Mouse (Mus musculus) midbrain, embryonic 14.5 days (tissue): ENCODE results near the gene Snapc4. TPM values are rescaled to one million over a fixed set of nuclear protein-coding genes. Genes with fewer than 3 reads are reported as not detected.

Source experiments
- ATAC-seq: fragments of 200-750 bp; cut with Nextera tagmentation; 2 replicates; pipeline ENCODE4 v1.8.0; 2017; ENCODE audit warnings: moderate number of reproducible peaks, moderate library complexity; ENCODE audit not compliant: low FRiP score, low TSS enrichment
- DNase-seq: peaks from one replicate; pipeline ENCODE4 v3.0.0-alpha.2; 2015
- H3K27ac ChIP-seq: fragments of 300-500 bp; sonication (generic); replicated peaks from 2 replicates; pipeline ENCODE4 v1.5.1; 2014; ENCODE audit warnings: mild to moderate bottlenecking, low read depth, low read length, moderate library complexity
- H3K27me3 ChIP-seq: fragments of 300-500 bp; sonication (generic); 2 replicates; pipeline ENCODE4 v1.6.1; 2014; ENCODE audit warnings: low read length, control low read depth, mixed read lengths; ENCODE audit not compliant: control insufficient read depth, insufficient read depth
- H3K36me3 ChIP-seq: fragments of 300-500 bp; sonication (generic); 2 replicates; pipeline ENCODE4 v1.6.1; 2014; ENCODE audit warnings: low read length, control low read depth; ENCODE audit not compliant: control insufficient read depth, insufficient read depth
- H3K4me1 ChIP-seq: fragments of 300-500 bp; sonication (generic); 2 replicates; pipeline ENCODE4 v1.6.1; 2014; ENCODE audit warnings: mild to moderate bottlenecking, antibody characterized with exemption, low read length, control low read depth; ENCODE audit not compliant: control insufficient read depth, insufficient read depth
- H3K4me2 ChIP-seq: fragments of 300-500 bp; sonication (generic); 2 replicates; pipeline ENCODE4 v1.6.1; 2014; ENCODE audit warnings: mild to moderate bottlenecking, low read length, moderate library complexity
- H3K4me3 ChIP-seq: fragments of 300-500 bp; sonication (generic); replicated peaks from 2 replicates; pipeline ENCODE4 v1.5.1; 2014; ENCODE audit warnings: low read depth, low read length
- H3K9ac ChIP-seq: fragments of 300-500 bp; sonication (generic); replicated peaks from 2 replicates; pipeline ENCODE4 v1.6.1; 2014; ENCODE audit warnings: mild to moderate bottlenecking, low read length, moderate library complexity
- H3K9me3 ChIP-seq: fragments of 300-500 bp; sonication (generic); 2 replicates; pipeline ENCODE4 v1.6.1; 2016; ENCODE audit warnings: low read length, control low read depth, mixed read lengths; ENCODE audit not compliant: control insufficient read depth
- WGBS: fragments of 180-500 bp; shearing (Covaris S2); extraction: QIAGEN DNeasy Blood & Tissue Kit; methylation state at CpG from one replicate; pipeline ENCODE4 v1.1.7; 2014; 5-methylcytosine and 5-hydroxymethylcytosine counted together
- polyA plus RNA-seq: library from polyadenylated mRNA; unstranded; fragments of >200 nt; fragmentation: Nextera tagmentation; extraction: Ambion mirVana; gene quantifications from 2 replicates; pipeline ENCODE4 v1.2.1, GENCODE M21; 2014

Gene Snapc4
- polyA plus RNA-seq, 1 experiment from 2014 or later, result 25.3 TPM

GRCm38 (mm10) chr2:26409362-26409761 lies 28.9 kb upstream of the Snapc4 start:
- Histone ChIP-seq H3K9ac (peak overlapping the region; percentile 92), H3K9me3 (no peaks in the 10 kb centered on the region), H3K27me3 (no peaks in the 10 kb centered on the region), H3K27ac (no peak overlapping the region), H3K4me2 (peak overlapping the region; percentile 95), H3K4me3 (peak overlapping the region; percentile 90), H3K36me3 (peaks cover 48% of the 10 kb centered on the region), H3K4me1 (peaks cover 36% of the 10 kb centered on the region)
- 60% methylated on average over 3 of the region's 3 CpGs for WGBS
- ATAC-seq, result no peak
- DNase-seq, result no peak

GRCm38 (mm10) chr2:26408515-26409356 lies 28.3 kb upstream of the Snapc4 start, which contains the start of gene Inpp5e:
Gene Inpp5e (minus strand): TSS chr2:26409203.
- peaks cover 42% of the 10 kb centered on the region for H3K36me3 ChIP-seq
- H3K4me3 ChIP-seq, result peak within 1 kb of the TSS; percentile 90
- peak within 1 kb of the TSS; percentile 79 for H3K27ac ChIP-seq
- peaks cover 36% of the 10 kb centered on the region for H3K4me1 ChIP-seq
- no peaks in the 10 kb centered on the region for H3K27me3 ChIP-seq
- peak within 1 kb of the TSS; percentile 95 for H3K4me2 ChIP-seq
- under 1% methylated on average over 57 of the region's 57 CpGs for WGBS
- no peaks in the 10 kb centered on the region for H3K9me3 ChIP-seq
- peak; percentile 95 for ATAC-seq
- DNase-seq, result peak; percentile 97
- H3K9ac ChIP-seq, result peak within 1 kb of the TSS; percentile 92

DNA sequence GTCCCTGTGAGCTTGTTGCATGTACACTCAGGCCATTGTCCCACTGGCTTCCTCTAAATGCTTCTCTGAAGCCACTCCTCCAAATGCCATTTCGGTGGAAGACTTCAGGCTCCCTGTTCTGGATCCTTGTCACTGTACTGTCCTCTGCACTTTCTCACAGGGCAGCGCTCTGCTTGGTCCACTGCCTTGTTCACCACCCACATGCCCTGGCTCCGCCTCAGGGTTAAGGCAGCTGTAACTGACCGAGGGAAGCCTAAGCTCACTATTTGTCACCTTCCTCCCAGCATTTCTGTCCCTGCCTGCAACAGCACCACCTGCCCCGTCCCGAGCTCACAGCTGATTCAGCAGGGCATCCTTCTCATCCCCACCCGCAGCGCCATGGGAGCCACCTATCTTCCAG lies 22.9 kb upstream of the Snapc4 start:
- Histone ChIP-seq H3K4me1 (peaks cover 35% of the 10 kb centered on the region), H3K36me3 (peaks cover 45% of the 10 kb centered on the region), H3K9me3 (no peaks in the 10 kb centered on the region), H3K4me3 (no peak overlapping the region), H3K9ac (no peak overlapping the region), H3K27ac (no peak overlapping the region), H3K27me3 (no peaks in the 10 kb centered on the region), H3K4me2 (no peak overlapping the region)
- 80% methylated on average over 8 of the region's 8 CpGs for WGBS
- ATAC-seq, result no peak
- no peak for DNase-seq

- no peak overlapping the region for H3K4me2 ChIP-seq
- no peak overlapping the region for H3K9ac ChIP-seq
- no peaks in the 10 kb centered on the region for H3K27me3 ChIP-seq
- ATAC-seq, result no peak
- no peak overlapping the region for H3K4me3 ChIP-seq
- H3K36me3 ChIP-seq, result peaks cover 55% of the 10 kb centered on the region
- WGBS, result 95% methylated on average over 1 of the region's 1 CpGs
- no peak overlapping the region for H3K27ac ChIP-seq
- no peak for DNase-seq
- H3K9me3 ChIP-seq, result no peaks in the 10 kb centered on the region
- peaks cover 24% of the 10 kb centered on the region for H3K4me1 ChIP-seq
Measured at GRCm38 (mm10) chr2:26402265-26402664, 21.8 kb upstream of the Snapc4 start.

DNA sequence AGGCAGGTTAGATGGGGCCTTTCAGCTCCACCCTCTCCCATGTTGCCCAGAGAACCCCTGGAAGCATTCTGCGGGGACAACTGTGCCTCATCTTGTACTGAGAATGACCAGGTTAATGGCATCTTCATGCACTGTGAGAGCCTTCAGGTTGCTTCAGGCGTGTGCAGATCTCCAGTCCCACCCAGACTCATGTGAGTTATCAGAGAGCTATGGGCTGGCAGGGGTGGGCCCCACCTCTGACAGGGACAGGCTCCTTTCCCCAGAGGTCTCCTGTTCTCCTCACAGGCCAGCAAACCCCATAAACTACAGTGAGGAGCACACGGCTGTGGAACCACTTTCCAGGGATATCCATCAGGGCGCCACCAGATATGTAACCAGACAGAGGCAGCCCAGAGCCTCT lies 20.6 kb upstream of the Snapc4 start:
- 93% methylated on average over 4 of the region's 4 CpGs for WGBS
- Histone ChIP-seq H3K9ac (no peak overlapping the region), H3K4me3 (no peak overlapping the region), H3K4me1 (peaks cover 12% of the 10 kb centered on the region), H3K27ac (no peak overlapping the region), H3K4me2 (no peak overlapping the region), H3K36me3 (peaks cover 68% of the 10 kb centered on the region), H3K9me3 (no peaks in the 10 kb centered on the region), H3K27me3 (no peaks in the 10 kb centered on the region)
- no peak for DNase-seq
- no peak for ATAC-seq

DNA sequence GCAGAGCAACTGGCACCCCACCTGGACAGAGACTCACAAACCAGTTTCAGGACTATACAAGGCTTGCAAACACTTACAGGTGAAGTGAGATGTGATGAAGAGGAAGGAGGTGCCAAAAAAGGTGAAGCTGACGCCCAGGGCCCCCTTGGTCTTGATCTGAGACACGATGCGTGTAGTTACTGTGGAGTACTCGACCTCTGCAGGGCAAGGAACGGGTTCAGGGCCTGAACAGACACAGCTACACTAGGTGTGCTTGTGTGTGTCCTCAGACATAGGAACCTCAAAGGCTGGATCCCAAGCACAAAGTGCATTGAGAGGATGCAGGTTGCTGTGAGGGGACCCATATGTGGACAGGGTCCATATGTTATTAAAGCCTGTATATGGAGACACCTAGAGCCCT lies 19.8 kb upstream of the Snapc4 start:
- Histone ChIP-seq H3K36me3 (peaks cover 75% of the 10 kb centered on the region), H3K4me2 (no peak overlapping the region), H3K4me3 (no peak overlapping the region), H3K9me3 (no peaks in the 10 kb centered on the region), H3K9ac (no peak overlapping the region), H3K27me3 (no peaks in the 10 kb centered on the region), H3K4me1 (peaks cover 5% of the 10 kb centered on the region; the same call in 1 of the 2 replicates), H3K27ac (no peak overlapping the region)
- ATAC-seq (no peak), DNase-seq (no peak)
- WGBS, result 90% methylated on average over 5 of the region's 5 CpGs

DNA sequence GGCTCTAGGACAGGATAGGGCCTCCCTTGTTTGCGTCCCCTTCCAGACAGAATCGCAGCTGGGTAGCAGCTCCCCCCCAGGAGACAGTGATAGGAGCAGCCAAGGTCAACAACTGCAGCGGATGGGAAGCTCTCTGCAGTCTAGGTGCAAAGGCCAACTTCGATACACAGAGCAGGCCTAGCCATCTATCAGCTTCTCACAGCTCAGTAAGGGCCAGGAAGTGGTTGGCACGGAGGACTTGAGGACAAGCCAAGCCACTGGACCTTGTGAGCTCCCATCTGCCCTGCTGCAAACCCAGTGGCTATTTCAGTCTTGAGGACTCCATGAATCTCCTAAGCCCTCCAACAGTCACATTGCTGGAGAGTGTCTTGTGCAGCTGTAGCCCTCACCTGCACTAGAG lies 19.2 kb upstream of the Snapc4 start:
- Histone ChIP-seq H3K4me1 (no peaks in the 10 kb centered on the region), H3K4me3 (no peak overlapping the region), H3K4me2 (no peak overlapping the region), H3K36me3 (peaks cover 81% of the 10 kb centered on the region), H3K9me3 (no peaks in the 10 kb centered on the region), H3K9ac (no peak overlapping the region), H3K27ac (no peak overlapping the region), H3K27me3 (no peaks in the 10 kb centered on the region)
- 90% methylated on average over 5 of the region's 5 CpGs for WGBS
- ATAC-seq, result no peak
- no peak for DNase-seq

- no peaks in the 10 kb centered on the region for H3K27me3 ChIP-seq
Measured at GRCm38 (mm10) chr2:26398978-26399377, 18.5 kb upstream of the Snapc4 start.

DNA sequence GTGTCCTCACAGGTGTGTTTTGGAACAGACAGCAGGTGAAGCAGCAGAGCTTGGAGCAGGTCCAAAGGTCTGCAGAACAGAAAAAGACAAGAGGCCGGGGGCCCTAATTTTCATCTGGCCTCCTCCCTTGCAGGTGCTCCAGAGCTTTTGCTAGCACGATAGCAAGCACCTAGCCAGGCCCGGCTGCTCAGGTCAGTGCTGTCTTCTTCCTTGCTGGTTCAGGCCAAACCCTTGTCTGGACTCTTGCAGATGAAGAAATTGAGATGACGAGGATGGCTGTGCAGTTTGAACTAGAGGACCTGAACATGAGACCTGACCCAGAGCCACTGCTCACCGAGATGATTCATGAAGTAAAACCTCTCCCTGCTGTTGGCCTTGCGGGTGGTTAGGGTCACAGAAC lies 11.2 kb upstream of the Snapc4 start:
- Histone ChIP-seq H3K27me3 (no peaks in the 10 kb centered on the region), H3K27ac (no peak overlapping the region), H3K4me1 (peaks cover 12% of the 10 kb centered on the region), H3K9ac (no peak overlapping the region), H3K4me2 (no peak overlapping the region), H3K4me3 (no peak overlapping the region), H3K9me3 (no peaks in the 10 kb centered on the region), H3K36me3 (peaks cover 77% of the 10 kb centered on the region)
- 94% methylated on average over 6 of the region's 6 CpGs for WGBS
- no peak for ATAC-seq
- no peak for DNase-seq

More at GRCm38 (mm10) chr2:26398978-26399377, 18.5 kb upstream of the Snapc4 start:
- no peak for DNase-seq
- no peaks in the 10 kb centered on the region for H3K9me3 ChIP-seq
- no peak overlapping the region for H3K9ac ChIP-seq
- no peak overlapping the region for H3K27ac ChIP-seq
- H3K4me1 ChIP-seq, result no peaks in the 10 kb centered on the region
- 92% methylated on average over 8 of the region's 8 CpGs for WGBS
- no peak for ATAC-seq
- no peak overlapping the region for H3K4me3 ChIP-seq
- H3K36me3 ChIP-seq, result peaks cover 88% of the 10 kb centered on the region
- H3K4me2 ChIP-seq, result no peak overlapping the region
